Mouse (Mus musculus): ENCODE measurements around the gene Nav2. TPM values are rescaled to one million over a fixed set of nuclear protein-coding genes. Genes with fewer than 3 reads are reported as not detected.

Gene Nav2
- 5.8 TPM for polyA plus RNA-seq (2014; fragmentation: Illumina TruSeq; extraction: RNeasy Lipid Tissue Mini Kit (QIAGEN cat#74804); ENCODE audit: low read depth, low replicate concordance)

GRCm38 (mm10) chr7:48908521-48909341, at the start of gene Nav2:
Gene Nav2 (plus strand): TSS chr7:48908716.

GRCm38 (mm10) chr7:48881486-48881885, 27.0 kb upstream of the Nav2 start, which contains the start of gene E2f8:
Gene E2f8 (minus strand): TSS chr7:48881596.

GRCm38 (mm10) chr7:49636491-49637115, 728.1 kb downstream of the Nav2 start, which contains the start of gene Dbx1:
Gene Dbx1 (minus strand): TSS chr7:49636849.

Other genes with a start within 250 kb of the Nav2 start
- gene Zdhhc13, start 119.7 kb upstream of the Nav2 start, polyA plus RNA-seq (2014; fragmentation: Illumina TruSeq; extraction: RNeasy Lipid Tissue Mini Kit (QIAGEN cat#74804); ENCODE audit: low read depth, low replicate concordance), result 37.6 TPM
- gene Csrp3, start 60.7 kb upstream of the Nav2 start, polyA plus RNA-seq (2014; fragmentation: Illumina TruSeq; extraction: RNeasy Lipid Tissue Mini Kit (QIAGEN cat#74804); ENCODE audit: low read depth, low replicate concordance), result not detected
- gene E2f8, start 27.1 kb upstream of the Nav2 start, polyA plus RNA-seq (2014; fragmentation: Illumina TruSeq; extraction: RNeasy Lipid Tissue Mini Kit (QIAGEN cat#74804); ENCODE audit: low read depth, low replicate concordance), result not detected

Measured in kidney, adult 10 weeks (tissue).